Mouse (Mus musculus) layer of hippocampus, postnatal 14 days (tissue): ENCODE results near the gene Fam221b. TPM values are rescaled to one million over a fixed set of nuclear protein-coding genes. Genes with fewer than 3 reads are reported as not detected.

ENCODE experiments used
- DNase-seq, 2 experiments: peaks; one replicate each; pipeline ENCODE4 v3.0.0; 2021 to 2022; ENCODE audit warnings: low spot score in 2 of 2, mixed read lengths in 1 of 2
- total RNA-seq, 2 experiments: library from RNA; stranded (reverse); gene quantifications; 2 replicates each; pipeline ENCODE4 v1.2.3; 2021

Gene Fam221b
- total RNA-seq, 2 experiments from 2014 or later: 1.2 TPM

DNA sequence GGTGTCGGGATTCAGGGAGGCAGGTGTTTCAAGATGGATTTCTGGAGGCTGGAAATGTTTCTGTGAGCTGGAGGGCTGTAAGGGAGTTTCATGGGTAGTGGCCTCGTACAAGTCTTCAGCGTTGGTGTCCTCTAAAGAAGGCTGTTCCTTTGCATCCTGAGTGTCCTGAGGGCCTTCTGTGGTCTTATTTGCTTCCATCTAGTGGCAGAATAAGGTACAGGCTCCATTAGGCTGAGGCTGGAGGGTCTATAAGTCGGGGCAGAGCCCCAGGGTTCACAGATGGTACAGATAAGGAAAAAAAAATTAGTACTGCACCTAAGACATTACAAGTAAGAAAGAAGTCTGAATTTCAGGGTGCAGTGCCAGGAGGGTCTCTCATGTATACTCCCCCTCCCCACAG is 2.5 kb downstream of the Fam221b start:
- no peak for DNase-seq

DNA sequence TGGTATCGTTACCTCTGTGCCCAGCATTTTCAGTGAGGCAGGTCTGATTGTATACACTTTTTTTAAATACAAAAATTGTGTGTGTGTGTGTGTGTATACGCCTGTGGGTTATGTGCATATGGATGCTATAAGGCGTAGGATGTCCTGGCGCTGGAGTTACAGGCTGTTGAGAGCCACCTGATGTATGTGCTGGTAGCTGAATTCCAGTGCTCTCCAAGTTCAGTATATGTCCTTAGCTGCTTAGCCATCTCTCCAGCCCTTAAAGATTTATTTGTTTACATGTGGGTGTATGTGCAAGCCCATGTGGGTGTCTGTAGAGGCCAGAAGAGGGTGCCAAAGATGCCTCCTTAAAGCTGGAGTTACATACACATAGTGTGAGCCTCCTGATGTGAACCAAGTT is 11.8 kb downstream of the Fam221b start:
- no peak for DNase-seq

- peak; percentile 92 to 97 for DNase-seq
Observed at GRCm38 (mm10) chr4:43656339-43657109, 12.4 kb downstream of the Fam221b start, which contains the start of gene Hint2. Gene Hint2 (minus strand): TSS chr4:43656466.

DNA sequence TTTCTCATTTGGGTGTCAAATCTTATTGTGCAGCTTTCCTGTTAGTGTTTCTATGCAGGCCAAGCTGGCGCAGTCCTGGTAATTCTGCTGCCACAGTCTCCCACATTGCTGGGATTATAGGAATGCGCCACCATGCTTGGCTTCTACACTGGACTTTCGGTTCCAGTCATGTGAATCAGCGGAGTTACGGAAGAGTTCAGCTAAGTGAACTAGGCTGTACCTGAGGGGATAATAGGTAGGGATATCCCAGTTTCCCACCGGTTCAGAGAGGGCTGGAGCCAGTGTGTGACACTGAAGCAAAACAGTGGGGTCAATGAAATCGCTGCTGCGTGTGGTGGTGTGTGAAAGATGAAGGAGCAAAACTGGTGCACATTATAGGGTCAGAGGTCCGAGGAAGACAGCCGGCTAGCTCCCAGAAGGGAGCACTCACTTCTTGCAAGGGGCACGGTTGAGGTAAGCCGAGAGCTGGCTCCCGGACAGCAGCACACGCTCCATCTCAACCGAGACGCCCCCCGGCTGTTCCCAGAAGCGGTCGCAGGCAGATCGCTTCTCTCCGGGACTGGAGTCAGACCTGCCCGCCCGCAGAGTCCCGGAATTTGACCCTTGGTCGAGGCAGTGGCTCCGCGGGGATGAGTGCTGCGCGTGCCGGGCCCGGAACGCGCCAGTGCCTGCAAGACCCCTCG is 13.1 kb downstream of the Fam221b start:
- DNase-seq: peak in 1 of 2 experiments; percentile 34

DNA sequence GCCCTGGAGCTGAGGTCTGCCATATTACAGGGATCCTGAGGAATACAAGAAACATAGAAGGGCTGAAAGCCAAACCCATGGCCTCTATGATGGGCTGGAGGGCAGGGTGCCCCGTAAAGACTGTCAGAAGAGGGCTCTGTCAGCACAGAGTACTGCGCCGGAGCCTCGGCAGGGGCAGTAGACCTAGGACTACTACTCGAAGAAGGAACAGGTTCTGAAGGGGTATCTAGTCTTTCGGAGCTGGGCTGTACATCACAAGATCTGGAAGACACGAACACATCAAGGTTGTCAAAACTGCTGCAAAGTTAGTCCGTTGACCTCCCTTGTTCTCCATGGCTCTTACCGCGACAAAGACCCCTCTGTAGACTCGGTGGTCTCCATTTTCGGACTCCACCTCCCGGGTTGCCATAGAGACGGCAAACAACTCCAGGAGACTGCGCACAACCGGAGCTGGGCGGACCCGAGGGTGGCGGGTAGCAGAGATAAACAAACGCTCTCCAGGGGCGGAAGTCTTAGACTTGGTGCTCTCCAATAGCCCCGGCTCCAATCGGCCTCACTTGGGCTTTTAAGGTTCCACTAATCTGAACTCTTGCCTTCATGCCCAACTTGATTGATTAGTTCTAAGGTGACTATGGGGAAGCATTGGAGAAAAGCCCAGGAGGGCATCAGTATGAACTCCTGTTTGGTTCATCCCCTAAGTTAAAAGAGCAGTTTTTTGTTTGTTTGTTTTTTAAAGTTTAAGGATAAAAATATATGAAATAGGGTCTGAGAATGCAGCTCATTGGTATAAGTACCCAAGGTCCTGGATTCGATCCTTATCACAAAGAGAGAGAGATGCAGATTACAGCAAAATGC is 15.6 kb downstream of the Fam221b start, which contains the start of gene Spag8:
Gene Spag8 (minus strand): TSS at position 434 of the 855 bp plus-strand sequence.
- DNase-seq: no peak

- DNase-seq: no peak
Observed at GRCm38 (mm10) chr4:43652726-43653125, 16.2 kb downstream of the Fam221b start.

- DNase-seq: no peak
Observed at GRCm38 (mm10) chr4:43649783-43650182, 19.2 kb downstream of the Fam221b start.

- DNase-seq: no peak
Observed at GRCm38 (mm10) chr4:43640491-43640890, 28.5 kb downstream of the Fam221b start.

GRCm38 (mm10) chr4:43640076-43640475 is 28.9 kb downstream of the Fam221b start:
- no peak for DNase-seq

GRCm38 (mm10) chr4:43636751-43637150 is 32.2 kb downstream of the Fam221b start:
- DNase-seq: no peak

DNA sequence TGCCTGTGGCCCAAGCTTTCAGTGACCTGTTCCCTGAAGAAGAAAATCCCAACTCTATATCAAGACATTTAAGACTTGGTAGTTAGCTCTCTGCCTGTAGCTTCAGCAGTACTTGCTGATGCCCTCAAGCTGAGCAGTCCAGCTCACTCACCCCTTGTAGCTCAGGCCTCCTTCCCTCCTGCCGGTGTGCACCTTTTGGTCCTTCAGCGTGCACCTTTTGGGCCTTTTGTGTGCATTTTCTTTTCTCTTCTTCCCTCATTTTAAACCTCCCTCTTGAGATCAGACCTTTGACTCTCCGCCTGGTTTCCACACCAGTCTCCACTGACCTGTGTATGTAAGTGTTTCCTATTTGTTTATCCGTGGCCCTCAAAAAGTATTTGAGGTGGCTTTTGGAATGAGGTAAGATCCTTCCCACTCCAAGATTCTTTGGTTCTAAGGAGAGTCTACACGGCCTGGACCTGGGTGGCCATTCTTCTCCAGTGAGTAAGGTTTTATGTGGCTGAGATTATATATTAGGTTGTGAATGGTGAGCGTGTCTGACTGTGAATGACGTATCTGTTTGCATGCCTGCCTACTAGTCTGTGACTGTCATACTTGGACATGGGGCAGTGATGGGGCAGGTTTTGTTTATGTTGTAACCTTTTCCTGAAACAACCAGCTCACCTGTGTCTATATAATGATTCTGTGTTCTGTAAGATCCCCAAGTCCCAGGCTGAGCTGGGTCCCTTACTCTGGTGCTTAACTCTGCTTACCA is 34.1 kb downstream of the Fam221b start:
- no peak for DNase-seq

- no peak for DNase-seq
Observed at GRCm38 (mm10) chr4:43633736-43634135, 35.2 kb downstream of the Fam221b start.

GRCm38 (mm10) chr4:43633296-43633695 is 35.6 kb downstream of the Fam221b start:
- DNase-seq: no peak

- DNase-seq: peak in 1 of 2 experiments; percentile 41
Observed at GRCm38 (mm10) chr4:43631956-43632920, 36.7 kb downstream of the Fam221b start.

DNA sequence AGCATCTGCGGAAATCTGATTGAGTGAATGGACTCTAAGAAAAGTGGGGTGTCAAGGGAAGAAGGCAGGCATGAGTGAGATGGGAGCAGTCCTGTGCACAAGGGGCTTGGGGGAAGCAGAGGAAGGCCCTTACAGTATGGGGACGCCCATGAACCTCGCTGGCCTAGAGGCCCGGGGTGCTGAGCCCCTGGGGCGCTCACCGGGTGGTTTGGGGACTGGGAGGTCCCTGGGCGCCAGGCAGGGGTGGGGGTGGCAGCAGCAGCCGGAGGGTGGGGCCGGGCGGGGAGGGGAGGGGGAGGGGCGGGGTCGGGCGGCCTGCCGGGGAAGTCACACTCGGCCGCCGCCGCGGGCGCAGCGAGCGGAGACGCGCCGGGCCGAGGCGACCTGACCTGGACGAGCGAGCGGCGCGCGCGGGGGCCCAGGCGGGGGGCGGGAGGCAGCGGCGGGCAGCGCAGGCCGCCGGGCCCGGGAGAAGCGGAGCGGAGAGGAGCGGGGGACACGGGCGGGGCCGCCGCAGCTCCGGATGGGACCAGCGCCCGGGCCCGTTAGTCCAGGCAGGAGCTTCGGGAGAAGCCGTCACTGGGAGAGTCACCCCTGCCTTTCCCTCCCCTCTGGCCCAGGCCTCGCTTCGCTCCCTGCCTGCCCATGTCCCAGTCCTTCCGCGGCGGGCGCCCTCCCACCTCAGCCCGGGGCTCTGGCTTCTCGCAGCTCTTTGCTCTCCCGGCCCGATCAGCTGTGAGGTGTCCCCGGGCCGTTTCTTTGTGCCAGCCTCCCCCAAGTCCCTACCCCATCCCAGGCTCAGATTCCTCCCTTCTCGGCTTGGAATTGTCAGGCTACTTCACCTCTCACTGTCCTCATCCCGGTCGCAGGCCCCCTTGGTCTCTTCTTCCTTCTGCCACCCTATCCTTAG is 37.6 kb downstream of the Fam221b start, which contains the start of gene Npr2:
Gene Npr2 (plus strand): TSS at position 890 of the 910 bp plus-strand sequence.
- peak in 1 of 2 experiments; percentile 53 for DNase-seq

- DNase-seq: peak in 1 of 2 experiments; percentile 33
Observed at GRCm38 (mm10) chr4:43630671-43631045, 38.3 kb downstream of the Fam221b start.

DNA sequence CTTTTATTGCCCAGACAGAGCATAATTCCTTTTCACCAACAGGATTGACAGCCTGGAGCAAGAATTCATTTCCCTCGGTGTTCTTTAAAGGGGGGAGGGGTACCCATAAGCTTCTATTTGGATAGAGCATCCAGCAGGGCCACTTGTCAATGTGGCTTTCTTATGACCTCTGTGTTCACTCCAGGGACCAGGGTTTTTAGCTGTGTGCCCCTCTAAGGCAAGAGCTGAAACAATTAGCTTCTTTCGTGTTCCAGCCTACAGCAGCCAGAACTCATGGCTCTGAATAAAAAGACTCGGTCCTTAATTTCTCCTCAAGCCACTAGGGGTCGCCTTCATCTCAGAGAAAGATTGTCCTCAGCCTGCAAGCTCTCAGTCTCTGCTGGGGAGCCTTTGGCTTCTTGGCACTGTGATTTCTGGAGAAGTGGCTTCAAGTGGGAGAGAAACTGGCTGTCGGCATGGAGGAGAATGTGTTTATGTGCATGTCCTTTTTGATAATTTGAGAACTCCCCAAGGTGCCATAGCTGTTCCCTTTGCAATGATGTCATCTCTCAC is 38.8 kb downstream of the Fam221b start:
- DNase-seq: peak; percentile 86 to 92
